Mouse (Mus musculus): ENCODE data around the gene Lrrc7.

Lrrc7 gene

GRCm38 (mm10) chr3:158362091-158362490, 199.9 kb downstream of the Lrrc7 start:
- no peak for DNase-seq (ENCODE audit: low spot score)

GRCm38 (mm10) chr3:158356706-158357105, 205.3 kb downstream of the Lrrc7 start:
- no peak for DNase-seq (ENCODE audit: low spot score)

GRCm38 (mm10) chr3:158356194-158356593, 205.8 kb downstream of the Lrrc7 start:
- DNase-seq (ENCODE audit: low spot score) = no peak

DNA sequence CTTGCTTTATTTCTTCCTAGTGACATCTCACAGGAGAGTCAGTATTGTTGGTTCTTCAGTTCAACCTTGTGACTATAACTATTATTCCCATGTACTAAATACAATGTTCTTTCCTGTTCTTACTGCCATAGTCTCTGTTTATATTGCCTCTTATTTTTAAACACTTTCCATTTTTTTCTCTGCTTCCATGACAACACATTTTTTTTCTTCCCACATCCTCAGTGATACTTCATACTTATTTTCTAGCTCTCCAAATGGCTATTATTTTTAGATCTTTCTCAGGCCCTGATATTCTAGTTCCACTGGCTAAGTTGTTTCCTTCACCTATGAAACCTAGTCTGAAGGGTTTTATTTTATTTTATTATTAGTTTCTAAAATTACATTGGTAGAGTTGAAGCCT, 221.2 kb downstream of the Lrrc7 start:
- no peak for DNase-seq (ENCODE audit: low spot score)

- DNase-seq (ENCODE audit: low spot score) = no peak
These were observed 231.9 kb downstream of the Lrrc7 start for GRCm38 (mm10) chr3:158330085-158330484.

- no peak for DNase-seq (ENCODE audit: low spot score)
These were observed 251.6 kb downstream of the Lrrc7 start for GRCm38 (mm10) chr3:158310391-158310790.

- no peak for DNase-seq (ENCODE audit: low spot score)
These were observed 254.6 kb downstream of the Lrrc7 start for GRCm38 (mm10) chr3:158307415-158307814.

DNA sequence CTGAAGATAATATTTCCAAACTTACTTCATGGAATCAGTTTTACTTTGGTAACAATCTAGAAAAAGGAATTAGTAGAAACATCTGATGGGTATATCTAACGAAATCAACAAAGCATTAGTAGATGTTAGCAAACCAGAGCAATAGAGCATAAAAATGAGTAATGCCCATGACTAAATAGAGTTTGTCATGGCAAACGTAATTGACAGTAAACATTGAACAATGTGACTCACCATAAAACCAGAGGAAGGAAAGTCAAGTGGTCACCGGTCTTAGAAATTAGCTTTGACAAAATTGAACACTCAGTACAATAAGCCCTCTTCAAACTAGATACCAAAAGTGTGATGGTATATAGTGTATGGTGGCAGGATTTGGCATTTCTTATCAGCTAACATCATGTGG, 263.3 kb downstream of the Lrrc7 start:
- no peak for DNase-seq (ENCODE audit: low spot score)

GRCm38 (mm10) chr3:158295041-158295440, 267.0 kb downstream of the Lrrc7 start:
- DNase-seq (ENCODE audit: low spot score) = no peak

DNA sequence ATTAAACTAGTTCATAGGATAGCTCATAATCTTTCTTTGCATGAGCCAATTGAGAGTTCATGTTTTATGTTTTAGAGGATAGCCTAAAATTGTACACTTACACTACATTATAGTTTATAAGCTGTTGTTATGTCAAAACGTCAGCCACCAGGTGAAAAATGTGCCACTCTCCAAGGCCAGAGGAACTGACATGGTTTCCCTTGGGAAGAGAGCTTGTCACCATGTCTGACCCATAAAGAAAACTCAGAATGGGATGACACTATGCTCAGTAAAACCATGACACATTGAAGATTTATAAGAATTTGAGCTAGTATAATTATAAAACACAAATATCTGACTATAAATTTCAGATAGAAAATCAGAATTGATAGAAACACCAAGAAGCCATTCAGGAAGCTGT, 277.6 kb downstream of the Lrrc7 start:
- no peak for DNase-seq (ENCODE audit: low spot score)

DNA sequence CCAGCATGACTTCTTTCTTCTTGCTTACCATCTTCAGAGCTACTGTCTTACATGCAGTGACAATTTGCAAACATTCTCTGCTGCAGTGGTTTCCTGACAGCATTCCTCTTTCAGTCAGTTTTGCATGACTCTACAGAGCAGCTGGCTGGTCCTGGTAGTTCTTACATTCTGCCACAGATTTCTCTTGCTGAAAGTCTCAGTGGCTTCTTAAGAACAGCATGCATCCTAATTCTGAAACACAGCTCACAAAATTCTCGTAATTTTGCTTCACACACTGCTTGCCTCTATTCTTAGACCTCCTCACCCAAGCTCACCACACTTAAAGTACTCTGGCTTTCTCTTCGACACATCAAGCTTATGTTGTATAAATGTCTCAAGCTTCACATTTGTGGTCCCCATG, 283.4 kb downstream of the Lrrc7 start:
- DNase-seq (ENCODE audit: low spot score) = no peak

GRCm38 (mm10) chr3:158272700-158273099, 289.3 kb downstream of the Lrrc7 start:
- DNase-seq (ENCODE audit: low spot score) = no peak

DNA sequence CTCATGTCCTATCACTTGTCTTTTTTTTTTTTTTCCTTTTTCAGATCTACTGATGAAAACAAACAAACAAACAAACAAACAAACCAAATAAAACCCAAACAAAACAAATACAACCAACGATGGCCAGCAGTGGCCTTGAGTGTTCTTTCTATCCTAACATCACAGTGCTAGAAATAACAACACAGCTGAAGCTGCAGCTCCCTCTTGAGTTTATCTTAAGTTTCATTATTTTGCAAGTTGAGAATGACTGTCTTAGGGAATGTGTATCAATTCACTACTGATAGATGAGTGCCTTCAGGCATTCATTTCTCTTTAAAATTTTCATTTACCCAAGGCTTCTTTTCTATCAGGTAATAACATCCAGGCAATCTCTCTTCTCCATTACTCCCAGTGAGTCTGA, 291.1 kb downstream of the Lrrc7 start:
- DNase-seq (ENCODE audit: low spot score) = no peak

- DNase-seq (ENCODE audit: low spot score) = no peak
These were observed 309.4 kb downstream of the Lrrc7 start for GRCm38 (mm10) chr3:158252576-158252975.

DNA sequence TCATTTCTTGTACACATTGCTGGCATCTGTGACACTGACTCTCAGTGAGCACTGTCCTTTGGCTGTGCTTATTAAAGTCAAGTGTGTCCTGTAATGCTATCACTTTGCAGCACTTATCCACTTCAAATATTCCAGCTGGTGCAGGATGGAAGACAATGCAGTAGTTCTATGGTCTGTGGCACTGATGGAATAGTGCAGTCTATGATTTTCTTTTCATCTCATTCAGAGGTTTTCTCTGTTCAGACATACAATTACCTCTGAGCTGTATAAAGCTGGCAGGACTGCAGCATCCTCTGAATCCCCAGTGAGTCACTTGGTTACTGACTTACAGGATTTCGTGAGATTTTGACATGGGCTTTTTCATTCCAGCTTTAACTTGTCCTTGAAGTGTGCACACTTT, 314.3 kb downstream of the Lrrc7 start:
- no peak for DNase-seq (ENCODE audit: low spot score)

GRCm38 (mm10) chr3:158210657-158211056, 351.4 kb downstream of the Lrrc7 start:
- DNase-seq (ENCODE audit: low spot score) = no peak

DNA sequence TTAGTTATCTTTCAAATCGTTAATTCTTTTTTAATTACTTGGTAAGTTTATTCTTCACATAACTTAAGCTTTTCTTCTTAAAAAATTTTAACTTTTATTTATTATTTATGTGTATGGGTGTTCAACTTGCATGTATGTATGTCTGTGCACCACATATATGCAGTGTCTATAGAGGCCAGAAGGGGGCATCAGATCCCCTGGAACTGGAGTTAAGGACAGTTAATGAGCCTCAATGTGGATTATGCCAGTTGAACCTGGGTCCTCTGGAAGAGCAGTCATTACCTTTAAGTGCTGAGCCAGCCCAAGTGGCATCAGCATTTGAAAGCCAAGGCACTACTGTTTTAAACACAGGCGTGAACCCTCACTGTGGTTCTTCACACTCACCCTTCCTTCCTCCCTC, 352.0 kb downstream of the Lrrc7 start:
- DNase-seq (ENCODE audit: low spot score) = no peak

- no peak for DNase-seq (ENCODE audit: low spot score)
These were observed 354.2 kb downstream of the Lrrc7 start for GRCm38 (mm10) chr3:158207840-158208239.

- DNase-seq (ENCODE audit: low spot score) = no peak
These were observed 359.2 kb downstream of the Lrrc7 start for GRCm38 (mm10) chr3:158202776-158203175.

DNA sequence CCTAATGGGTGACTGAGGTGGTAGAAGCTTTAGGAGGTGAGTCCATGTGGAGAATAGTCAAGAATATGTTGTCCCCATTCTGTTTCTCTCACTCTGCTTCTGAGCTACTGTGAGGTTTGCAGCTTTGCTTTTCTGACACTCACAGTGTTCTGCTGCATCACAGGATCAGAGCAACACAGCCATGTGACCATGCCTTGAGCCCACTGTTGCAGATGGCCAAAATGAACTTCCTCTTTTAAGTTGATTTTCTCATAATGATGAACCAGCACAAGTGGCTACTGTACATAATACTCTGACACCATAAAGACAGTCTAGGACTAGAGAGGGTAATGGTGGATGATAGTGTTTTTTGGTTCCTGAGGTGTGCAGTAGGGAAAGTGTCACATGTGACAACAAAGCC, 366.6 kb downstream of the Lrrc7 start:
- DNase-seq (ENCODE audit: low spot score) = no peak

GRCm38 (mm10) chr3:158193229-158193628, 368.8 kb downstream of the Lrrc7 start:
- DNase-seq (ENCODE audit: low spot score) = no peak

GRCm38 (mm10) chr3:158174880-158175735, 386.9 kb downstream of the Lrrc7 start:
- DNase-seq (ENCODE audit: low spot score) = no peak

DNA sequence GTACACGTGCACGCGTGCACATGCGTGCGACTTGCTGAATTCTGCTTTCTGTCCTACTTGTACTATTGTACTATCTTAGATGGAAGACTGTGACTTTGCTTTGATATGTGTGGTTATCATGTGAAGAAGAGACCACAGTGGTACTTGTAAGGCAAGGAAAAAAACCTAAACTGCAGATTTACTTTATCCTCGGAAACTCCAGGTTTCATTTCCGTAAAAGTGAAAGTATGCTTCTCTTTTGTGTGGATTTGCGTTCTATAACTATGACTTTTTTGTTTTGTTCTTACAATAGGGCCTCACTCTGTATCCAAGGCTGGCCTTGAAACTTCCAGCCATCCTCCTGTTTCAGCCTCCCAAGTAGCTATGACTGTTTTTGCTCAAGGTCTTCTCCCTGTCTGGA, 392.8 kb downstream of the Lrrc7 start:
- DNase-seq (ENCODE audit: low spot score) = no peak

DNA sequence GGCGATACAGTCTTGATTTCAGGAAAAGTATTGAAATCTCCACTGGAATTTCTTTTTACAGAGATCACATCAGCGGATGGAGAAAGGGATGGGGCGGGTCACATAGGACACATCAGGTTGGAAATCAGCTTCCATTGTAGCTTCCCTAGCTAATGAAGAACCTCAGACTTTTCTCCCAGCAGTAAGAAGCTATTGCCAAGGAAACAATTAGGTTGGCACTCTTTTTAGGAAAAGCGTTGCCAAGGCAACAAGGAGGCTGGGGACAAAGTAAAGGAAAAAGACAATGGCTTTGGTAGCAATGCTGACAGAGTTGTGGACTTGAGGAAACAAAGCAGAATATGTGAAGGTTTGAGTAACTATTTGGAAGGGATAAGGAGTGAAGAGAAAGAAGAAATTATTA, 393.6 kb downstream of the Lrrc7 start:
- DNase-seq (ENCODE audit: low spot score) = no peak
